Mouse (Mus musculus) erythroid progenitor cell, adult 5-6 weeks (primary cell): ENCODE data around the gene Pdcd6ip. TPM values are rescaled to one million over a fixed set of nuclear protein-coding genes. Genes with fewer than 3 reads are reported as not detected.
A peak's percentile ranks its signal among the peaks of the same experiment; 100 is the strongest.
"Not testable (repeated sequence)": the region's sequence is repeated elsewhere in the genome, so short reads cannot be mapped to it uniquely, and the experiment has no call there.

ENCODE experiments used
- ATAC-seq: replicated peaks from 2 replicates; pipeline ENCODE4 v1.8.0; 2016; ENCODE audit warnings: moderate number of reproducible peaks, mild to moderate bottlenecking, moderate TSS enrichment, inconsistent platforms; ENCODE audit not compliant: poor library complexity, low FRiP score, severe bottlenecking
- total RNA-seq, 2 experiments: library from RNA; stranded (forward) in 1 of 2; stranded (reverse) in 1 of 2; fragments of 150-400 nt in 1 of 2; fragments of 186-747, 209-891 nt in 1 of 2; gene quantifications; 2 replicates each; pipeline versions ENCODE4 v1.2.3 to v1.2.4; 2015 to 2017; ENCODE audit warnings: low replicate concordance in 2 of 2

Gene Pdcd6ip
- total RNA-seq (2015; ENCODE audit: low replicate concordance) (80.4 and 109 TPM in 2 replicates), total RNA-seq (2017; ENCODE audit: low replicate concordance) (68.8 and 102 TPM in 2 replicates)

DNA sequence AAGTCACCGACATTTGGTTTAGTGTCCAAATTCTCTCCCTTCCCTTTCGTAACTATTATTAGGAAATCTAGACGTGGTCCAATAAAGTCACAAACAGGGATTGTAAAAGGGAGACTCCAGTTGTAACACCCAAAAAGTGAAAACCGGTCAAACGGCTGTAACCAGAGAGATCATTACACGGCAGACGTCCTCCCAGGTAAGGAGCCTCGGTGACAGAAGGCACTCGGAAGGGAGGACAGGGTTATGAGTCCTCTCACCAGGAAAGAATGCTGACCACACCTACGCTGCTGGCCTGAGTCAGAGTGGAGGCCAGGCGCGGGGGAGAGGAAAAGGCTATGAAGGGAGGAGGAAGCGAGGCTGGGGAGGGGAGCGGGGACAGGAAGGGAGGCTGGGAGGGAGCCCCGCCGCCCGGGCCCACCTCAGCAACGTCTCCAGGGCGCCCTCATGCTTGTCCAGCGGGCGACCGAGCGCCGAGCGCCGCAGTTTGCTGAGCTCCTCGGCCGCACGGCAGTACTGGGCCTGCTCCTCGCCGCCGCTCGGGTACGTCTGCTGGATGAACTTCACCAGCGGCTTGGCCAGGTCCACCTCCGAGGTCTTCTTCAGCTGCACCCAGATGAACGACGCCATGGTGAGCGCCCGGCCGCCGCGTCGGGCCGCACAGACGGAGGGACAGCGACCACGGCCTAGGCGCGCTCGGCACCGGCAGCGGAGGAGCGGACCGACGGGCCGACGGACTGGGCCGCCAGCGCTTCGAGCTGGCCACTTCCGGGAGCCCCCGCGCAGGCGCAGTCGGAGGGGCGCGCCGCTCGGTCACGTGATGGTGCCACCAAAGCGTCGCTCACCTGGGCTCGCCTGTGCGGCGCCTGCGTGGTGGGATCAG is at the start of gene Pdcd6ip:
Gene Pdcd6ip (minus strand): TSS at position 779 of the 880 bp plus-strand sequence.
- peak; percentile 88 for ATAC-seq

GRCm38 (mm10) chr9:113755888-113756719 is 48.0 kb upstream of the Pdcd6ip start:
- ATAC-seq, result peak; percentile 83

GRCm38 (mm10) chr9:113749356-113749755 is 41.3 kb upstream of the Pdcd6ip start:
- no peak for ATAC-seq

GRCm38 (mm10) chr9:113743291-113743690 is 35.2 kb upstream of the Pdcd6ip start:
- no peak for ATAC-seq

GRCm38 (mm10) chr9:113742361-113742794 is 34.3 kb upstream of the Pdcd6ip start:
- peak; percentile 43 for ATAC-seq

DNA sequence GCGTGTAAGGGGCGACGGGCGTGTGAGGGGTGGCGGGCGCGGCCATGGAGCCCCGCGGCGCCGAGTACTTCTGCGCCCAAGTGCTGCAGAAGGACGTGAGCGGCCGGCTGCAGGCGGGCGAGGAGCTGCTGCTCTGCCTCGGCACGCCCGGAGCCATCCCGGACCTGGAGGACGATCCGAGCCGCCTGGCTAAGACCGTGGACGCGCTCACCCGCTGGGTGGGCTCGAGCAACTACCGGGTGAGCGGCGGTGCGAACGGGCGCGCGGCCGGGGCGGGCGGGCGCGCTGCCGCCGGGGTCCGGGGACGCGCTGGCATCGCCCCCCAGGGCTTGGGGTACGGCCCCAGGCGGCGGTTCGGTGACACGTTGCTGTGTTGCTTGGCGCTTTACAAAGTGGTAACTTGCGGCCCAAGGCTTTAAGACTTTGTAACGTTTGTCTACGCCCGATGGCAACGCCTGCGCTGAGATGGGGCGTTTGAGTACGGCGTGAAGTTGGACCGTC is 33.6 kb upstream of the Pdcd6ip start:
- ATAC-seq, result peak; percentile 62

GRCm38 (mm10) chr9:113741108-113741636 is 33.1 kb upstream of the Pdcd6ip start, which contains the start of gene Clasp2:
Clasp2 (plus strand) TSS chr9:113741473.
- peak; percentile 84 for ATAC-seq

GRCm38 (mm10) chr9:113738941-113739340 is 30.9 kb upstream of the Pdcd6ip start:
- no peak for ATAC-seq

GRCm38 (mm10) chr9:113738021-113738420 is 30.0 kb upstream of the Pdcd6ip start:
- no peak for ATAC-seq

DNA sequence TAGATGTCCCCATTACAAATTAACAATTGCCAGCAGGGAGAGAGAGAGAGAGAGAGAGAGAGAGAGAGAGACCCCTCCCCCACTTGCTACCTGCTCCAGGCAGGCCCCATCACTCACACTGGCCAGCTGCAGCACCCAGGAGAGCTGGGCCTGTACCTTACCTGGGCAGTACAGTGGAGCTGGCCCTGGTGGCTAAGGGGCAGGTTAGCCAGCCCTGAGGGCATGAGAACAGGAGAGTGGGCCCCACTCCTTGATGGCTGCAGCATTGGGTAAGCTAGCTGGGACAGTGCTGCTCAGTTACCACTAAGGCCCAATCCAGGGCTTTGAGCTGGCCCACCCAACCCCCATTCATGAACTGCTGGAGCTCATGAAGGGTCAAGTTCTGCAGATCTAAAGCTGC is 27.9 kb upstream of the Pdcd6ip start:
- ATAC-seq, result no peak

DNA sequence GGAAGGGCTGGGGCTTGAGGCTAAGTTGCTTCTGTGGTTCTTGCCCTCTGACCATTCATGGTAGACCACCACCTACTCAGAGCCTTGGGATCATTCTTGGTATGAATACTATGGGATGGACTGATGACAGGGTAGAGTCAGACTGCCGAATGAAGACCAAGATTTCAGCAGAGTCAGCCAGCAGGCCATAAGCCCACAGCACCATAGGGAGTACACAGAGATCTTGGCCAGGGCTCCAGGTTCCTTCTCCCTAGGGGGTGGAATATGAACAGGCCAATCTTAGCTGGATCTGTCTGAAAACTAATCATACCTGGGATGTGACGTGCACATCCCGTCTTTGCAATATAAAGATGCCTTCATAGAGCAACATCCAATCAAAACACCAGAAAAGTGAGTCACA is 23.5 kb upstream of the Pdcd6ip start:
- ATAC-seq, result no peak

DNA sequence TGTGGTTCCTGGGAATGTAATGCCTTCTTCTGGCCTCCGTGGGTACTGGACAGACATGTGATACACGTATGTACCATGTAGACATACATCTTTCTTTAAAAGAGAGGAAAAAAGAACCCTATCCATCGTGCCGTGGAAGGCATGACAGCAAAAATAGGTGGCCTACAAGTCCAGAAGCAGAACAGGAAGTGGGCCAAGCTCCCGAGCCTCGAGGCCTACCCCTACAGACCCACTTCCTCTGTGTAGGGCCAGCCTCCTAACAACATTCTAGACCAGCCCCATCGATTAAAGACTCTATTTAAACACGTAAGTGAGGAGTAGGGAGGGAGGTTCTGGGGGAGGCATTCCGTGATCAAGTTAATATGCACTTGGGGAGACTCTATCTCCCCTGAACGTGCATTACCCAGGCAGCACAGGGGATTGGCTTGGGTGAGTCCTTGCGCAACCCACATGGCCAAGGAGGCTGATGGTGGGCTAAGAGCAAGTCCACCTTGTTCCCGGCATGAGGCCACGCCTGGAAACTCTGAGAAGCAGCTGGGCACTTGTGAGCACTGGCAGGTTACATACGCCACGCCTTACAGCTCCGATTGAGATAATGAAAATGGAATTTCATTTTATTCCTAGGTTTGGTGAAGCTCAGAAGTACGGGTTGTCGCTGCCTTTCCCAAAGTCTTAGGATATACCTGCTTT is 19.1 kb upstream of the Pdcd6ip start:
- no peak for ATAC-seq

DNA sequence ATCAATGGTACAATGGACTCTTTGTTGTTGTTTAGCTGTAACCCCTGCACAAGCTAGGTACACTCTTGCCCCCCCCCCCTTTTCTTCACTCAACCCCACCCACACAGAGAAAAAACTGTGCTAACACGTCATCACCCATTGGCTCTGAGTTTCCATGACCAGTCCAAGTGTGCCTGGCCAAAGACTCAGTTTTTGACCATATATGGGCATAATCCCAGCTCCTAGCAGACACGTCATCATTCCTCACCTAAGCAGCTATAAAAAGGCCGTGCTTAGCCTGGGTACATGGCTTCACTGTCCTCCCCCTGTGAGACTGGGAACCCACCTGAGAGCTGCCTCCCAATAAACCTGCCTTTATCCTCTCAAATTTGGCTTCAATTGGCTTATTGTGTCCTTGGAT is 18.1 kb upstream of the Pdcd6ip start:
- ATAC-seq, result no peak

GRCm38 (mm10) chr9:113725609-113726008 is 17.6 kb upstream of the Pdcd6ip start:
- not testable (repeated sequence) for ATAC-seq

GRCm38 (mm10) chr9:113724646-113725045 is 16.6 kb upstream of the Pdcd6ip start:
- no peak for ATAC-seq

- ATAC-seq, result 0 out of 2 replicates have a peak, but pooled peaks have one; percentile 46
Measured at GRCm38 (mm10) chr9:113719063-113719462, 11.0 kb upstream of the Pdcd6ip start.

- no peak for ATAC-seq
Measured at GRCm38 (mm10) chr9:113710871-113711270, 2.8 kb upstream of the Pdcd6ip start.

GRCm38 (mm10) chr9:113708361-113709280 is 562 bp upstream of the Pdcd6ip start:
- no peak for ATAC-seq
